Mouse (Mus musculus) spleen, adult 2 months (tissue): ENCODE data around the gene Ecel1. TPM values are rescaled to one million over a fixed set of nuclear protein-coding genes. Genes with fewer than 3 reads are reported as not detected.
A peak's percentile ranks its signal among the peaks of the same experiment; 100 is the strongest.

Experiments used
- DNase-seq, 2 experiments: peaks; one replicate each; pipeline versions ENCODE4 v3.0.0 to v3.0.0-alpha.2; 2012 to 2021; ENCODE audit warnings: low spot score in 2 of 2, low read depth in 1 of 2
- H3K27ac ChIP-seq: fragments of 200-500 bp; 2 replicates; pipeline ENCODE4 v1.5.1; 2012; ENCODE audit warnings: low read length, inconsistent platforms; ENCODE audit not compliant: insufficient read depth
- H3K27me3 ChIP-seq: fragments of 200-500 bp; 2 replicates; pipeline ENCODE4 v1.6.1; 2012; ENCODE audit warnings: mild to moderate bottlenecking, moderate library complexity, low read length, inconsistent platforms; ENCODE audit not compliant: control insufficient read depth, insufficient read depth
- H3K36me3 ChIP-seq: fragments of 200-500 bp; 2 replicates; pipeline ENCODE4 v1.6.1; 2012; ENCODE audit warnings: mild to moderate bottlenecking, low read length, inconsistent platforms; ENCODE audit not compliant: control insufficient read depth, insufficient read depth
- H3K4me1 ChIP-seq: fragments of 200-500 bp; 2 replicates; pipeline ENCODE4 v1.6.1; 2011; ENCODE audit warnings: inconsistent platforms; ENCODE audit not compliant: control insufficient read depth, insufficient read depth, insufficient read length
- H3K4me3 ChIP-seq: fragments of 200-500 bp; 2 replicates; pipeline ENCODE4 v1.5.1; 2011; ENCODE audit warnings: mild to moderate bottlenecking, inconsistent platforms; ENCODE audit not compliant: insufficient read depth, insufficient read length; ENCODE audit errors: extremely low read depth
- CTCF ChIP-seq: fragments of 200-500 bp; IDR thresholded peaks from 2 replicates; pipeline ENCODE4 v1.5.1; 2011; ENCODE audit warnings: mild to moderate bottlenecking, inconsistent platforms; ENCODE audit not compliant: insufficient read depth, insufficient read length, insufficient replicate concordance; ENCODE audit errors: extremely low read depth
- POLR2A ChIP-seq: fragments of 200-500 bp; IDR thresholded peaks from 2 replicates; pipeline ENCODE4 v1.6.1; 2011; ENCODE audit warnings: low read depth, low read length, inconsistent platforms
- WGBS: fragments of 180-500 bp; shearing (Covaris S2); methylation state at CpG from one replicate; pipeline ENCODE4 v1.1.7; 2018; 5-methylcytosine and 5-hydroxymethylcytosine counted together
- polyA plus RNA-seq: library from polyadenylated mRNA; depleted of rRNA; stranded (reverse); fragments of >200 nt; gene quantifications from 2 replicates; pipeline ENCODE4 v1.2.3, GENCODE M21; 2012

Gene Ecel1
- polyA plus RNA-seq, 1 experiment, result 0.76 TPM

- TF ChIP-seq CTCF (no peak), POLR2A (no peak)
- H3K4me1 ChIP-seq, result peaks cover 9% of the 10 kb centered on the region; the same call in 1 of the 2 replicates
- no peak overlapping the region for H3K4me3 ChIP-seq
- H3K27me3 ChIP-seq, result peaks cover 16% of the 10 kb centered on the region
- 39% methylated on average over 15 of the region's 15 CpGs for WGBS
- no peaks in the 10 kb centered on the region for H3K36me3 ChIP-seq
- no peak for DNase-seq
- H3K27ac ChIP-seq, result no peak overlapping the region
Measured at GRCm38 (mm10) chr1:87183998-87184750, 27.9 kb upstream of the Ecel1 start.

DNA sequence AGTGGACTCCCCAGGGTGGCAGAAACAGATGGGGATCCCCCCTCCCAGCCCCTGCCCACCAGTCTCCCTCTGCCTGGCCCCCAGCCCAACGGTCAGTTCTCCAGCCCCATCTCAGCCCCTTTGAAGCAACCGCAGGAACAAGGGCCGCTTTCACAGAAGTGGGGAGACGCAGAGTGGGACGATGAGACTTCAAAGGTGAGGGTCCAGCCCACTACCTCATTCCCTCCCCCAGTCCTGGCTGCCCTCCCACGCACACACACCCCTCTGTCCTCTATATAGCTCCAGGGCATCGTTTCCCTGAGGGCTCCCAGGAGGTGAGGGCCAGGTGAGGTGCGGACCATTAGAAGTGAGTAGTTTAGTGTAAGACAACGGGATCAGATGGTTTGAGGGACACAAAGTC lies 26.7 kb upstream of the Ecel1 start, which contains the start of gene Prss56:
Gene Prss56 (plus strand): TSS at position 301 of the 400 bp plus-strand sequence.
- no peak for TF ChIP-seq CTCF
- TF ChIP-seq POLR2A, result no peak
- H3K27me3 ChIP-seq, result peaks cover 16% of the 10 kb centered on the region
- 78% methylated on average over 9 of the region's 9 CpGs for WGBS
- H3K27ac ChIP-seq, result no peak within 1 kb of the TSS
- H3K4me1 ChIP-seq, result peaks cover 9% of the 10 kb centered on the region; the same call in 1 of the 2 replicates
- H3K36me3 ChIP-seq, result no peaks in the 10 kb centered on the region
- no peak for DNase-seq
- no peak within 1 kb of the TSS for H3K4me3 ChIP-seq

DNA sequence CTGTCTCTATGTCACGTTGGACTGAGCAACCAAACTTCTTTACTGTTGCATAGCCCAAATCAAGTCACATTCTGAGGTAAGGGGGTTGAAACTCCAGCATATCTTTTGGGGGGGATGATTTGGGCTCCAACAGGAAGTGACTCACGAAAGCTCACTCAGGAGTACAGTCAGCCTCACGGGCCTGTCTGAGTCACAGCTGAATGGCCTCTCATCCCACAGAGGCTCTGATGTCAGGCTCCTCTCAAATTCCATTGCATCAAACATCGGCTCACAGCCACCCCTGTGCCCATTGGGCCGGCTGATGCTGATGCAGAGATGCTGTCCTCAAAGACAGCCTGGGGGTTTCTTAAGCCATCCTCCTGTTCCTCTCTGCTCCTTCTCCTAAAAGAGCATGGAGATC lies 24.6 kb upstream of the Ecel1 start:
- DNase-seq, result no peak
- Histone ChIP-seq H3K27ac (no peak overlapping the region), H3K4me3 (no peak overlapping the region), H3K4me1 (0 out of 2 replicates have a peak, but pooled peaks cover 2% of the 10 kb centered on the region), H3K36me3 (no peaks in the 10 kb centered on the region), H3K27me3 (peaks cover 6% of the 10 kb centered on the region)
- no peak for TF ChIP-seq POLR2A
- no peak for TF ChIP-seq CTCF
- 32% methylated on average over 5 of the region's 5 CpGs for WGBS

DNA sequence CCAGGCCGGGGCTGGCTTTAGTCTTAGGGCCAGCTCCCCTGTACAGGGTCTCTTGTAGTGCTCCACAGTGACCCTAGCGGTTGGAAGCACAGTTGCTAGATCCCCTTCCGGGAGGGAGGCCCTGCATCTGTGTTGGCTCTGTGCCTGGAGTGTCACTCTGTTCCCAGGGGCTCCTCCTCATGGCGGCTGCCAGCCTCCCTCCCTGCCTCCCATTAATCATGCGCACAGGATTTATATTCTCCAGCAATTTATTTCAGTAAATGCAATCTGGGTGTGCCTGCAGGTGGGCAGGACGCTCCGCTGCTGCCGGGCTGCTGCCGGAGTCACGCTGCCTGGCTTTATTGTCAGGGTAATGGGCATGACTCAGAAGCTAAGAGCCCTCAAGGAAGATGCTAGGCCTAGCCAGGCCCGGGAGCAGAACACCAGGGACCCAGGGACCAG lies 19.6 kb upstream of the Ecel1 start:
- Histone ChIP-seq H3K27me3 (peaks cover 4% of the 10 kb centered on the region; the same call in 1 of the 2 replicates), H3K4me1 (no peaks in the 10 kb centered on the region), H3K4me3 (no peak overlapping the region), H3K36me3 (no peaks in the 10 kb centered on the region), H3K27ac (no peak overlapping the region)
- no peak for TF ChIP-seq CTCF
- TF ChIP-seq POLR2A, result no peak
- no peak for DNase-seq
- WGBS, result 30% methylated on average over 11 of the region's 11 CpGs

- Histone ChIP-seq H3K4me3 (no peak overlapping the region), H3K27ac (no peak overlapping the region), H3K4me1 (no peaks in the 10 kb centered on the region), H3K36me3 (no peaks in the 10 kb centered on the region), H3K27me3 (peaks cover 6% of the 10 kb centered on the region; the same call in 1 of the 2 replicates)
- TF ChIP-seq POLR2A, result no peak
- TF ChIP-seq CTCF, result peak; percentile 68; the same call in 1 of the 2 replicates
- 35% methylated on average over 28 of the region's 28 CpGs for WGBS
- peak; percentile 17 to 28 for DNase-seq
Measured at GRCm38 (mm10) chr1:87174006-87174955, 18.0 kb upstream of the Ecel1 start.

DNA sequence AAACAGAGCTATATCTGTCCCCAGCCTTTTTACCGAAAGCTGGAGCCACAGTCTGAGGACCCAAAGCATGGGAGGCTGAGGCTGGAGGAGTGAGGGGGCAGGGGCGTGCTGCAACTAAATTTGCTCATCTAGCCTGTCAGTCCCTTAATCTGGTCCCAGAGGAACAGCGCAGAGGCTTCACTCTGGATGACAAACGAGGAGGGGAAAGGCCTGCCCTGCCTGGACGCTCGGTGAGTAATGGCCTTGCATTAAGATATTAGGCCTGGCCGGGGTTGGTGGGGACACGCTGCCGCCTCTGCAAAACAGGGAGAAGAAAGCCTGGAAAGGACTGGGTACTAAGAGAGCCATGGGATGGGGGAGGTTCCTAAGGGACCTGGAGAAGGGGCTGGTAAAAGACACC lies 16.0 kb upstream of the Ecel1 start:
- 70% methylated on average over 9 of the region's 9 CpGs for WGBS
- no peaks in the 10 kb centered on the region for H3K36me3 ChIP-seq
- no peaks in the 10 kb centered on the region for H3K4me1 ChIP-seq
- no peak for TF ChIP-seq POLR2A
- no peak for TF ChIP-seq CTCF
- DNase-seq, result no peak
- no peak overlapping the region for H3K27ac ChIP-seq
- H3K4me3 ChIP-seq, result no peak overlapping the region
- peaks cover 6% of the 10 kb centered on the region; the same call in 1 of the 2 replicates for H3K27me3 ChIP-seq
